Mouse (Mus musculus) cerebellum, adult 18-20 months (tissue): ENCODE measurements around the gene Erf.
A peak's percentile ranks its signal among the peaks of the same experiment; 100 is the strongest.

ENCODE experiments used
- DNase-seq, 2 experiments: peaks; one replicate each; pipeline ENCODE4 v3.0.0; 2021

Erf gene

DNA sequence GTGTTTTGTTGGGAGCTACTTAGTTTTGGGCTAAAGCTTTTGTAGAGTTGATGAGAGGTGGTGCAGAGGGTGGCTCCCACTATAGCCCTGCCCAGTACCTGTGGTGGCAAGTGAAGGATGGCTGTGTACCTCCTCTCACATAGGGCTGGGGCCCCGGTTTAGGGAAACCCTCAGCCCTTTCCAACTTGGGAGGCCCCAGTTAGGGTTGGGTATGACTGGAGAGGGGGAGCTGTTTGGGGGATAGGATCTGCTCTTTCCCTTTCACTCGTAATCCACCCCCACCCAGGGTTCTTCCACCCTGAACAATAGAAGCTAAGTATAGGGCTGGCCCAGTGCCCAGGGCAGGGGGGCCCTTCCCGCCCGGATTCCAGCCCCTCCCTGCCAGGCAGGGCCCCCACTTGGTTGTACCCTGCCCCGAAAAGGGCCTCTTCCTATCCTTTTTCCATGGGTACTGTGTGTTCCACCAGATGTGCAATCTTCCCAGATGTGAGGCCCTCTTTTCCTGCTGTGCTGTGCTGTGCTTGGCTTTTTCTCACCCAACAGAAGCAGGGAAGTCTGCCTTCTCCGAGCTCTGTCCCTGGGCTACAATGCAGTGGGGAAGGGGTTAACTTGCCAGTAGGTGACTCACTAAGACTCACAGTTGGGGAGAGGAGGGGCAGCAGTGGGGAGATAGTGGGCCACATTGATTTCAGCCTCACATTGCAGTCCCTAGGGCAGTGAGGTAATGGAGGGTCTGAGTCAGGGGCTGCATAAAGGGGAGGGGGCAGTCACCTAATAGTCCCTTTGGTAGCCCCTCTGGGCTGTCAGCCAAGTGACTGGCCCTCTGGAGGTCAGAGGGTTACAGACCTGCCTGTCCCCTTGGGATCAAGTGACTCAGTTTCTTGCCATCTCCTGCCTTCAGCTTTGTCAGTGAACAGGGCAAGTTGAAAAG, 29.6 kb upstream of the Erf start:
- DNase-seq = peak; percentile 52 to 61

DNA sequence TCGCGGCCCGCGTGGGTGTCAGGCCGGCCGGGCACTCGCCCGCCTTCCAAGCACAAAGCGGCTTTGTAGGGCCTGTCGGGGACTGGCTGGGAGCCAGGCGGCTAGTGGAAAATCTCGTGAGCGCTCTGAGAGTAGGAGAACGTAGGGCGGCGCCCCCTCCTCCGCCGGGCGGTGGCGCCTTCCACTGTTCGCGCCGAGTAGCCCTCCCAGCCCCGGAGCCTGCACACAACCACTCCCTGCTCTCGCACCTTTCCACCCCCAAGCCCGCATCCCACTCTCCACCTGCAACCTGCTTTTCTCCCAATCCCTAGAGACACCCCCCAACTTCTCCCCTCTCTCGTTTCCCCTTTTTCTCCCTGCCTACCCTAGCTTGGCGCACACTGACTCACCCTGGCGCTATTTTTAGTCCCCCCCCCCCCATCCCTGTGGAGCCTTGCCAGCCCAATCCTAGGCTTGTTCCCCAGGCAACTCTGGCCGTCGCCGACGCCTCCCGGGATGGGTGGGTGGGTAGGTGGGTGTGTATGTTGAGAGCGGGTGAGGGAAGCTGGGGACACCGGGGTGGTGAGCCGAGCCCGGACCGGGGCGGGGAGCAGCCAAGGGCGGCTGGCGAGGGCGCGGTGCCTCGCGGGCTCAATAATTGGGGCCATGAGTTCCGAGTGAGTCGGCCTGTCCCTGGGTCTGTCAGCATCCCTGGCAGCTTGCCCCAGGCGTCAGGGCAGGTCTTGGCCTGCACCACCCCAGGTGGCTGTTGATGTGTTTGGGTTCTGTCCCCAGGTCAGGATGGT, 28.7 kb upstream of the Erf start:
- peak; percentile 87 to 93 for DNase-seq

DNA sequence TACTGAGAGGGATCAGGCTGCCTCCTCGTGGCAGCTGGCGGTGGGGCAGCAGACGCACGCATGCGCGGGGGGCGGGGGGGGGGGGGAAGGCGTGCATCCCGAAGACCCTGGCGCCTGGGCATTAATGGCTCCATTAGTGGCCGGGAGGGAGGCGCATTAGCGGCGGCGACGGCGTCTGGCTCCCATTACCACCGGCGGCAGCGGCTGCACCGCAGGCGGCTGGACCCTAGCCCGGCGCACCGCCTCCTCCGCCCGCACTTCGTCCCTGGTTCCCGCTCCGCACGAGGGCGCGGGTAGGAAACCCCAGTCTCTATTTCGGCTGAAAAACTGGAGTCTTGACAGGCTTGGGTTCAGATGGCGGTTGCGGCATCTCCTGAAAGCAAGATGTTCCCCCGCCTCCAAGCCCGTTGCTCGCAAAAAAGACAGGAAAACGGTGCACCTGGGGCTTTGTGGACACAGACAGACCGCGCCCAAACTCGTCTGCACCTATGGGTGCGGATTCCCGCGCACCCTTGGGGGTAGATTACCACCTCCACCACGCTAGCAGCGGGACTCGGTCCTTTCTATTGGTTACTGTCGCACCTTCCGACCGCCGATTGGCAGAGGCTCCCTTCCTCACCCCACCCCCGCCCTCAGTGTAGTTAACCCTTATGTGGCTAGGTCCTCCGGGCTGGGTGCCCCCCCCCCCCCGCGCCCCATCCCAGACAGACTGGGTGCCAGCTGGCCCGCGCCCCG, 27.9 kb upstream of the Erf start:
- DNase-seq = peak; percentile 84

DNA sequence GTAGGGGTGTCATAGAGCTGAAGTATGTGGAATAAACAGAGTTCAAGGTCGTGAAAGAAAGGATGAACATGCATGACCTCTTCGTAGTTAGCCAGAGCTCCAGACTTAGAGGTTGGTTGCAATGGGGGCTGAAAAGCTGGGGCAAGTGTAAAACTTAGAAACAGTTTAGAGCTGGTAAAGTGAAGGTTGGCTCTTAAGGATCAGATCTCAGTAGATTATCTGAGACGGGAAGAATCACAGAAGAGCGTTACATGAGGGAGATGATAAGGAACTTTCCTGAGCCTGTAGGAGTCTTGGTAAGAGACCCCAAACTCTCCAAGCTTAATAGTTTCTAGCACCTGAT, 27.4 kb upstream of the Erf start:
- DNase-seq = no peak

DNA sequence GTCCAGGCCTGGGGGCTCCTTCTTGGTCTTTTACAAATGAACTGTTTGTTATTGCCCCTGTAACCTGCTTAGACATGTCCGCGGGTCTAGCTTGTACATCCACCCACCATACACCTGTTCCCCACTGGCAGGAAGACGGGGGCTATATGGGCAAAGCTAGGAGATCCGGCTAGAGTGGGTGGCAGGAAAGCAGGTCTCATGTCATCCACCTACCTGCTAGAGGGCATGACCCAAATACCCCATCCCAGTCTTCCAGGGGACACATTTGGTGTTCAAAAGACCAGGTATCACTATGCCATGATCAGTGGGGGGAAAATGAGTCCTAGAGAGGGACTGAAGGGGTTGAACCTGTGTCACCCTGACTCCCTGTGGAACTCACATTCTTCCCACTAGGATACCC, 26.8 kb upstream of the Erf start:
- DNase-seq = peak in 1 of 2 experiments; percentile 11

DNA sequence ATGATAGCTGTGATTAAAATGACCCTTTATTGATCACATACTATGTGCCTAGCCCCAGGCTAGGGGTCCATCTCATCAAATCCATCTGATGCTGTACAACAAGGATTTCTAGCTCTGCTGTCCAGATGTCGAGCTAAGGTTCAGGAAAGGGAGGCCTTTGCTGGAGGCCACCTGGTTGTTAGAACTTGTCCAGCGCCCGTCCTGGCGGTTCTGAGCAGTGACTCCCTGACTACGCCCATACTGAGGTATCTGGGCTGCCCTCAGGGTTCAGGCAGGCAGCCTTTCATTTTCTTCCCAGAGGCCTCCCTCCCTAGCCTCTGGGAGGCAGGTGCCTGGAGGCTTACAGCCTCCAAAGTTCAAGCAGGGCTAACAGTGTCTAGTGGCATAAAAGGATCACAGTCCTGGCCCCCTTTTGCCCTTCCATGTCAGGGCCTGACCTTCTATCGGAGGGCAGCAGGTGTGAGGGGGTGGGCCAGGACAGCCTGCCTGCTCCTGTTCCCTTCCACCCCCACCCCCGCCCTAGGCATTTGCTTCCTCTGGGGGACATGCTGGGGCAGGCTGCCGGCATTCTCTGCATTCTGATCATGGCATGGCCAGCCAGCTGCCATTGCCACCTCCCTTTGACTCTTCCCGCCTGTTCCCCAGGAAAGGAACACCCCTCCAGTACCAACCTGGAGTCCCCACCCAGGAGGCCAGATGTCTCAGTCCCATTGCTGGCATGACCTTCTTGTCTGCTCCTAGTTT, 25.2 kb upstream of the Erf start:
- peak in 1 of 2 experiments; percentile 12 for DNase-seq

DNA sequence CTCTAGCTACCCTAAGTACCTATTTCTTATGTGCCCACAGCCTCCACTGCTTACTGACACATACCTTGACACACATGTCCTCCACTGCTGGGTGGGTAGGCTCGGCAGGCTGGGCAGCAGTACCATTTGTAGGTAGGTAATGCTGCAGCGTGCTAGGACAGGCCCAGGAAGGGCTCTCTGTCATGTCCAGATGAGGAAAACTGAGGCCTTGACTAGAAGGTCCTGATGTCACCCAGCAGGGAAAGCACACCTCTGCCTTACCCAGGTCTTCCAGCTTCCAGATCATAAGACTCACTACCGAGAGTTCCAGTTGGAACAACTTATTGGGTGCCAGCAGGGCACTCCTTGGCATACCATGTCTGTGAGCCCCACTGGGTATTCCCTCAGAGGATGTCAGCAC, 24.4 kb upstream of the Erf start:
- DNase-seq = peak in 1 of 2 experiments; percentile 20

DNA sequence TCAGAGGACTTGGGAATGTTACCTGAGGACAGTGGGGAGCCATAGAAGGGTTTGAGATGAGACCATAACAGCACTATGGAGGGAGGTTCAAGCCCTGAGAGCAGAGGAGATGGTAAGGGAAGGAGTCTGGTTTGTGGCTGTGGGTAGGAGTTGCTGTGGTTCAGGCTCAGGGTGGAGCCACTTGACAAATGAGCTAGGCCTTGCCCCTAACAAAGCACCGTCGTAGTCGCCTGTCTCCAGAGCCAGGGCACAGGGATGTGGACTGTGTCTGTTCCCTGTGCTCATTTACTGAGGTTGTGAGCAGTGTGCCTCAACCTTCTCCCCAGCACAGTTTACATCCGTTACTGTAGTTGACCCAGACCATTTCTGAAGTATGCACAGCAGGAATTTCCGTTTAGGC, 24.0 kb upstream of the Erf start:
- DNase-seq = peak in 1 of 2 experiments; percentile 10

DNA sequence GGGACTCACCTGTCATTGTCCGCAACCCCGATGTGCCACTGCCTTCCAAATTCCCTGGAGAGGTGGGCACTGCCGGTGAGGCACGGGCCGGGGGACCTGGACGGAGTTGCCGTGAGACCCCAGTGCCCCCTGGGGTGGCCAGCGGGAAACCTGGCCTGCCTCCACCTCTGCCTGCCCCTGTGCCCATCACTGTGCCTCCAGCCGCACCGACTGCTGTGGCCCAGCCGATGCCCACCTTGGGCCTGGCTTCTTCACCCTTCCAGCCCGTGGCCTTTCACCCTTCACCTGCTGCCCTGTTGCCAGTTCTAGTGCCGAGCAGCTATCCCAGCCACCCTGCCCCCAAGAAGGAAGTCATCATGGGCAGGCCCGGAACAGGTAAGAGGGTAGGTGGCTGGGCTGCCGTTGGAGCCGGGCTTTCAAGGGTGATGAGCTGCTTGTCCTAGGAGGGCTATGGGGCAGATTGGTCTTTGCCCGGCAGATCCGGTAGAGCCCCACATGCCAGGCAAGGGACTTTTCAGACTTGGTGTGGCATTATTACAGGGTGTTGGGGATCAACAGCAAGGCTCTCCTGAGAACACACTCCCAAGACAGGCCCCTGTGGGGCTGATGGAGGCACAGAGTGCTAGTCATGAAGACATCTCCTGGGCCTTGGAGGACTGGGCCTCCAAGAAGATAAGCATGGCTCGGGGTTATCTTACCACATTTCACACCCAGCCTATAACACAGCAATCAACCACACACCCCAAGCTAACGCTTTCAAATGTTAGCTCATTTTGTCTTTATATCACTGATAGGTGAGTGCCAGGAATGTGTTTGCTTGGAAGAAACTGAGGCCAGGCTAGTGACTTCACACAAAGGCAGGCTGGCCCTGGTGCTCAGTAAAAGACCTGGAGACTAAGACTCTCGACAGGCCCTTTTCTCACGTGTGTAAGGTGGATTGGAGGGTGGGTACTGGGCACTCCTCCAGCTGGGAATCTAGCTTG, 23.0 kb upstream of the Erf start:
- DNase-seq = peak; percentile 25 to 40

DNA sequence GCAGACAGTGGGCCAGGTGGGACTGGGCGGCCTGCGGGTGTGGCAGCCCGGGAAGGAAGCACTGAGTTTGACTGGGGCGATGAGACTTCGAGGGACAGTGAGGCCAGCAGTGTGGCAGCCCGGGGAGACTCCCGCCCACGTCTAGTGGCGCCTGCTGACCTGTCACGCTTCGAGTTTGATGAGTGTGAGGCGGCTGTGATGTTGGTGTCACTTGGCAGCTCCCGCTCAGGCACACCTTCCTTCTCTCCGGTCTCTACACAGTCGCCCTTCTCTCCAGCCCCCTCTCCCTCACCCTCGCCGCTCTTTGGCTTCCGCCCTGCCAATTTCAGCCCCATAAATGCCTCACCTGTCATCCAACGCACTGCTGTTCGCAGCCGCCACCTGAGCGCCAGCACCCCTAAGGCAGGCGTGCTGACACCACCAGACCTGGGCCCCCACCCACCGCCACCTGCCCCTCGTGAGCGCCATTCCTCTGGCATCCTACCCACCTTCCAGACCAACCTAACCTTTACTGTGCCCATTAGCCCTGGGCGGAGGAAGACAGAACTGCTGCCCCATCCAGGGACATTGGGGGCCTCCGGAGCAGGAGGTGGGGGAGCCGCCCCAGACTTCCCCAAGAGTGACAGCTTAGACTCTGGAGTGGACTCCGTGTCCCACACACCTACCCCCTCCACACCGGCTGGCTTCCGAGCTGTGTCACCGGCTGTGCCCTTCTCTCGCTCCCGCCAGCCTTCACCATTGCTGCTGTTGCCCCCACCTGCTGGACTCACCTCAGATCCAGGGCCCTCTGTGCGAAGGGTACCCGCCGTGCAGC, 22.1 kb upstream of the Erf start:
- no peak for DNase-seq

DNA sequence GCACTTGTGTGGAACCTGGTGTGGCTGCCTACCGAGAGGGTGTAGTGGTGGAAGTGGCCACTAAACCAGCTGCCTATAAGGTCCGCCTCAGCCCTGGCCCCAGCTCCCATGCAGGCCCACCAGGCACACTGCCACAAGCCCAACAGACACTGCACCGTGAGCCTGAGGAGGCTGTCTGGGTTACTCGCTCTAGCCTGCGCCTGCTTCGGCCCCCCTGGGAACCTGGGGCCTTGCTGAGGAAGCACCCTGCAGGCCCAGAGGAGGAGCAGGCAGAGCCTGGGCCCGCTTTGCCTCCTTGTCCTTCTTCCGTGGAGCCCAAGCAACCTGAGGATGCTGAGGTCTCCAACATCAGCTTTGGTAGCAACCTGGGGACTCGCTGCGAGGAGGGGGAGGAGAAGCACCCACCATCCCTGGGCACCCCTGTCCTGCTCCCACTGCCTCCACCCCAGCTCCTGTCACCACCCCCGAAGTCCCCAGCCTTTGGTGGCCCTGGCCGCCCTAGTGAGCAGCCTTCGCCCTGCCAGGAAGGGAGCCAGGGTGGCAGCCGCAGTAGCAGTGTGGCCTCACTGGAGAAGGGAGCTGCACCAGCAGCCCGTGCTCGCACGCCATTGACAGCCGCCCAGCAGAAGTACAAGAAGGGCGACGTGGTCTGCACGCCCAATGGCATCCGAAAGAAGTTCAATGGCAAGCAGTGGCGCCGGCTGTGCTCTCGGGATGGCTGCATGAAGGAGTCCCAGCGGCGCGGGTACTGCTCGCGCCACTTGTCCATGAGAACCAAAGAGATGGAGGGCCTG, 21.3 kb upstream of the Erf start:
- peak in 1 of 2 experiments; percentile 24 for DNase-seq

DNA sequence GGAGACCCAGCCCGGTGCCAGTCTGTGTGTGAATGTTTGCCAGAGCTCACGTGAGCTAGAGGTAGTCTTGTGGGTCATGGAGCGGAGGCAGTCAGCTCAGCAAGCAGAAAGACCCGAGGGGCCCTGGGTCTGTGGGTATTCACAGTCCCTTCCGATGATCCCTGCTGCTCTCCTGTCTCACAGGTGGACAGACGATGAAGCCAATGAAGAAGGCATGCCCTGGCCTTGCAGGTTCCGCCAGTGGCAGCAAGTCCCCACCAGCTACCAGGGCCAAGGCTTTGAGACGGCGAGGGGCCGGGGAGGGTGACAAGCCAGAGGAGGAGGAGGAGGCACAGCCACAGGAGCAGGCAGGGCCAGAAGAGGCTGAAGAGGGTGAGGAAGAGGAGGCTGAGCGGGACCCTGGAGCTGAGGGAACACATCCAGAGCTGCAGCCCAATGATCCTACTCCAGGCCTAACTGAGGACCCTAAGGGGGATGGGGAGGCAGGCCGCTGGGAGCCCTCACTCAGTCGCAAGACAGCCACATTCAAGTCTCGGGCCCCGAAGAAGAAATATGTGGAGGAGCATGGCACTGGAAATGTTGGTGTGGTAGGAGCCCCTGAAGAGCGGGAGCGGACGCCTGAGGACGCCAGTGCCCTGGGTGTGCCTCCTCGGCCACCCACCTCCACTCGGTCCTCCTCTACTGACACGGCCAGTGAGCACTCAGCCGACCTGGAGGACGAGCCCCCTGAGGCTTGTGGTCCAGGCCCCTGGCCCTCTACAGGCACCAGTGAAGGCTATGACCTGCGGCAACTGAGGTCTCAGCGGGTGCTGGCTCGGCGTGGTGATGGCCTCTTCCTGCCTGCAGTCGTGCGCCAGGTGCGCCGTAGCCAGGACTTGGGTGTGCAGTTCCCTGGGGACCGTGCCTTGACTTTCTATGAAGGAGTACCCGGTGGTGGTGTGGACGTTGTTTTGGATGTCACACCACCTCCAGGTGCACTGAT, 20.4 kb upstream of the Erf start:
- peak in 1 of 2 experiments; percentile 24 for DNase-seq

DNA sequence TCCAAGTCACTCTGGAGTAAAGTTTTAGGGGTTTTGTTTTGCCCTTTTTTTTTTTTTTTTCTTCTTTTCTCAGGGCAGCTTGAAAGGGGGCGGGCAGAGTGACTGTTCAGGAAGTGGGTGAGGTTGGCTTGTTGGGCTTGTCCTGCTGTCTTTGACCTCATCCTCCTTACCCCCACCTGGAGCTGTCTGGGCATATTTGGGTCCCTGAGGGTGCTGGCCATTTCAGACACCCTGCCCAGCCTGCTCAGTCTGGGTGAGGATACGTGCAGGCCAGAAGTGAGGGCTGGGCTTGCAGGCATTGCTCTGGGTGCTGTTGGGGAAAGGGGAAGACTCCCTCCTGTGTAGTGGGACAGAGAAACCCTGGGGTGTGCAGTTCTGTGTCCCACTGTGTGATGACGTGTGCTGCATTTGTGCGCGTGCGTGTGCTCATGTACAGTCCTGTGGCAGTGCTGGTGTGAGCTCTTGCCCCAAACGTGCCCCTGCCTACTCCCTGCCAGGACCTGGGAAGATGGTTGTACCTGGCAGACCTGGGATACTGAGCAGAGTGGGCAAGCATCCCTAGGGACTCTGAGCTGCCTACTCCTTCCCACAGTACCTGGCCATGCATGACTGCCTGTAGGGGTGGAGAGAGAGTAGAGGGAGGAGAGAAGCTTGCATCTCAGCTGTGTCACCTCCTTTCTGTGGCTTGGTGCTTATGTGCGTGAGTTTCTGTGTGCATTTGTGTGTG, 19.1 kb upstream of the Erf start:
- DNase-seq = peak; percentile 18 to 26

DNA sequence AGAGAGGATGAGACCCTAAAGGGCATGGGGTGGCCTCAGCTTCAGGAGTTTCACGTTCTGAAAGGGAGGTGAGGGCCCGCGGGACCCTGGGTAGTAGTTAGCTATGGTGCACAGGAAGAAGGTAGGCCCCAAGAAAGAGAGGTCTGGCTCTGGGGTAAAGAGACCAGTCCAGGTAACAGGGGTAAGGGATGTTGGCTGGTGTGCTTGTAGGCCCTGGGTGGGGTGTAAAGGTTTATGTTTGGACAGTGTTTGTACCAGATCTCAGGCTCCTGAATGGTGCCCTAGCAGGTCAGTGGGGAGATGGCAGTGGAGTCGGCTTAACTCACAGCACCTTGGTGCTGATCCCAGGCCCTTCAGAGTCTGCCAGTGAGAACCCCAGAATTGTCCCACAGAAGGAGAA, 18.5 kb upstream of the Erf start:
- peak in 1 of 2 experiments; percentile 39 for DNase-seq

DNA sequence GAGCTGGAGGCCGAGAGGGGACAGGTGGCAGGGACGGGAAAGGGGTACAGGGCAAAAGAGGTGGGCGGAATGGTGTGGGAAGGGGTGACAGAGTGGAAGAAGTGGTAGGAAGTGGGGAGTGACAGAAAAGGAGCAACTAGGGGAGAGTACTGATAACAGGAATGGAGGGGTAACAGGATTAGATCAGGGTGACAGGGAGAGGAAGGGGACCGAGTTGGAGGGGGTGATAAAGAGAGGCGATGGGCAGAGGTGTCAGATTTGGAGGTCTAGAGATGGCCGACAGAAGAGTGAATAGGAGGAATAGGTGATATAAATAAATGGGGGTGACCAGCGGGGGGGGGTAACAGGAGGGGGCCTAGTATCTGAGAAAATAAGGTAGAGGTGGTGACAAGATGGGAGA, 18.0 kb upstream of the Erf start:
- DNase-seq = no peak

DNA sequence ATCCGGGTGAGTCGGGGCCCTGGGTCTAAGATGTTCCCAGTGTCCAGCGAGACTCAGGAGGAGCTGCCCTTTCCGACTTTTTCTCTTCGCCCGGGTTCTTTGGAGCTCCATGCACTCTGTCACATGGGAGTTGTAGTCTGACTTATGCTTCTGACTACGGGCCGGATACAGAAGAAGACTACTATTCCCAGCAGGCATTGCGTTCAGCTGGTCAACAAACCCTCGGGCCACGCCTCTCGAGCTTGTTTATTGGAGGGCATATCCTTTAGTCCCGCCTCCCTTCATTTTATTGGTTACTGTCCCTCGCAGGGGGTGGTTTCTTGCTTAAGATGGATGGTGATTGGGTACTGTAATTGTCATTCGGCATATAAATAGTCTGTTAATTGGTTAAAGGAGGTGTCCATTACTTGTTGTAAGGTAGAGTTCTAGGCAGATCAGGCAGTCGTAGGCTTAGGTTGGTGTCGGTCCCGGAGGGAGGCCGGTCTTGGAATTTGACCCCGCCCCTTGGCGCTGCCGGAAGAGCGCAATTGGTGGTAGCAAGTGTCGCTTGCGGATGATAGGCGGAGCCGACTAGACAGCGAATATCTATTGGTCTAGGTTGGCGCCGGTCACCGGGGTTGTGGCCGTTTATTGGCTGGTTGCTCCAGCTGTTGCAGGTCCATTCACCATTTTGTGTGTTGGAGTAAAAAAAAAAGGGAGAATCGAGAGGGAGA, 17.3 kb upstream of the Erf start:
- peak; percentile 99 to 100 for DNase-seq

DNA sequence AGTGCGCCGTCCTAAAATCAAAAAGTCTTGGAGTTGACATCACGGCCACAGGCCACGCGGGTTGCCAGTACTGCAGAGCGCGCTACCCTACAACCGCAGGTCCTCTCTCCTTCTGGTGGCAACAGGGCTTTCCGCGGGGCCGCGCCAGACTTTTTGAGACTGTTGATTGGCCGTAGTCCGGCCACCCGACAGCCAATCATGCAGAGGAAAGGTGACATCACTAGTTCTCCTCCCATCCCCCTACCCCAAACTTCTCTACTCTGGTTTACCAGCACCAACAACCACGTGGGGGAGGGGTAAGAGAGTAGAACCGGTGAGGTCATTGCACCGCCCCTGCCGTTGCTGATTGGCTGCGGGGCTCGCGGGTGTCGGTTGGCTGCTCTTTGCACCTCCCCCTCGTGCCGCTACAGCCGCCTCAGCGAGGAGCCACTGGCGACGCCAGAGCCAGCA, 16.8 kb upstream of the Erf start, which contains the start of gene Cic:
TSS of gene Cic (plus strand) at position 404 of the 450 bp plus-strand sequence.
- DNase-seq = peak; percentile 98 to 100
